Mouse (Mus musculus): ENCODE measurements around the gene Hist1h2aa. TPM values are rescaled to one million over a fixed set of nuclear protein-coding genes. Genes with fewer than 3 reads are reported as not detected.
A peak's percentile ranks its signal among the peaks of the same experiment; 100 is the strongest.

Gene Hist1h2aa
- total and polyA plus RNA-seq, 3 experiments, result not detected

DNA sequence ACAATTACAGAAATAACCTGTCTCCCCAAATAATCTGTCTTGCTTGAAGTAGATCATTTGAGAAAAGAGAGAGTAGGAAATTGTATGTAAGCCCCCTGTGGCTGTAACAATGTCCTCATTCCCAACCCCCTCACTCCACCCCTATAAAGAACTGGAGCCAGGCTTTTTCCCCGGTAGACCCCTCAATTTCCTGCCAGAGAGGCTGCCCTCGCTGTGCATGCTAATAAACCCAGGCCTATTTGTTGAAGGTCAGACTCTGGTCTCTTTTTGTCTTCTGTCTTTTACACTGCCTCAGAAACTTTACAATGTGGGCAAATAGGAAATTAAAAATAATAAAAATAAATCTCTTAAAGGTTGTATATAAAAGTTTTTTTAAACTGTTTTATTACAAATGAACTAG, 12.0 kb downstream of the Hist1h2aa start:
- no peak for DNase-seq

DNA sequence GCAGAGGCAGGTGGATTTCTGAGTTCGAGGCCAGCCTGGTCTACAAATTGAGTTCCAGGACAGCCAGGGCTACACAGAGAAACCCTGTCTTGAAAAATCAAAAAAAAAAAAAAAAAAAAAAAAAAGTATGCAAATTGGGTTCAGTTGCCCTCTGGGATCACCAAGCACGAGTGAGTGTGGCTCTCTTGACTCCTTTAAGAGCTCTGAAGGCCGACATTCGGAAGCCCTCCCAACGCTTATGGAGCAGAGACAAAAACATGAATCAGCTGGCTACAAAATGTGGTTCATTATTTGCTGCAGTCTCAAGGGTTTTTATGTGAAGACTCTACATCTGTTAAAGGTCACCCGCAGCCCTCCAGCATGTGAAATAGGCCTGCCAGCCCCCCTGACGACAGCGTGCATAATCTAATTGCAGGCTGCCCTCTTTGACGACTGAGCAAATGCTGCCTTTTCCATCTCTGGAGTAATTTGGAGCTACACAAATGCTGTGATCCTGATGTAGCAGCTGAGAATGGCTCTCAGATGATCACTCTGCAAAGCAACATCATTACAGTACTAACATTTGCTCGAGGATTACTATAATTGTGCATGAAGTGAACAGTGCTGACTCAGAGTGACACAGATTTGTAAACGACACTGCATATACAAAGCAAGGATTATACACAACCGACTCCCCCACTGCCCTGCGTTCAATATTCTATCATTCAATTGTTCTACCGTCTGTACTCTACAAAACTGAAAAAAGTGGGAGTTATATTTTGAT, 15.4 kb downstream of the Hist1h2aa start:
- DNase-seq, result no peak

DNA sequence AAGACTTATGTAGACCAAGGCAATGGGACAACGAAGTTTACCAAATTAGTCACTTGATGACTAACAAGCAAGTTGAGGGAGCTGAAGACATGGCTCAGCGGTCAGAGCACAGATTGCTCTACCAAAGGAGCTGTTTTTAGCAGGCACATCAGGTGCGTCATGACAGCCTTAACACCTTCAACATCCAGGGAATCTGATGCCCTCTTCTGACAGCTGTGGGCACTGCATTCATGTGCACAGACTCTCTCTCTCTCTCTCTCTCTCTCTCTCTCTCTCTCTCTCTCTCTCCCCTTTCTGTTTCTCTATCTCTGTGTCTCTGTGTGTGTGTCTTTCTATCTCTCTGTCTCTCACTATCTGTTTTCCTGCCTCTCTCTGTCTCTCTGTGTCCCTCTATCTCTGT, 16.7 kb downstream of the Hist1h2aa start:
- DNase-seq, result peak; percentile 68

DNA sequence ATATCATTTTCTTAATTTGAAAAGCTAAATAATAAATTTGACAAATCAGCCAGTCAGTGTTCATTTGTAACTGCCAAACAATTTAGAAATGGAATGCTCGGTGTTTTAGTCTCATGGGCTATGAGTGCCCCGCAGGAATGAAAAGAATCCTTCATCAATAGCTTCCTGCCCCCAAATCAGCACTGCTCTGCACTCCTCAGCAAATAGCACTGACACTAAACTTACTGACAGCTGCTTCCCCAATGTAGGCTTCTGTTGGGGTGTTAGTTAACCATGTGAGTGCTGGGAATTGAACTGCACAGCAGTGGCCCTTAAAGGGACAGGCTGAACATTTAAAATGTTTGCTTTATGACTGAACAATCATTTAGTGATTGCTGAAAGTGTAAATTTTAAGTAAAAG, 25.5 kb downstream of the Hist1h2aa start:
- DNase-seq, result no peak

DNA sequence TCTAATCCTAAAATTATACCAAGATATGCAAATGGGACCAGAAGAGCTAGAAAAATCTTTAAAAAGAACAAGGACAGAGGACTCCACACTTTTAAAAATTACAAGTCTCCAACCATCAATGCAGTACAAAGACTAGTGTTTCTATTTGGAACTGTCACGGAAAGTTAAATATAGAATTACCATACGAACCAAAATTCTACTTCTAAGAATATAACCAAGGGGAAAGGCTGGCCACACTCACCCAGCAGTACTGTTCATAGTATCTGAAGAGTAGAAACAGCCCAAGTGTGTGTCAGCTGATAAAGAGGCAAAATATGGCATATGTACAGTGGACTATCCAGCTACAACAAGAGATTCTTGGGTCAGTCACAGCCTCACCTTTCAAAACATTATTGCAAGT, 30.6 kb downstream of the Hist1h2aa start:
- DNase-seq, result no peak

DNA sequence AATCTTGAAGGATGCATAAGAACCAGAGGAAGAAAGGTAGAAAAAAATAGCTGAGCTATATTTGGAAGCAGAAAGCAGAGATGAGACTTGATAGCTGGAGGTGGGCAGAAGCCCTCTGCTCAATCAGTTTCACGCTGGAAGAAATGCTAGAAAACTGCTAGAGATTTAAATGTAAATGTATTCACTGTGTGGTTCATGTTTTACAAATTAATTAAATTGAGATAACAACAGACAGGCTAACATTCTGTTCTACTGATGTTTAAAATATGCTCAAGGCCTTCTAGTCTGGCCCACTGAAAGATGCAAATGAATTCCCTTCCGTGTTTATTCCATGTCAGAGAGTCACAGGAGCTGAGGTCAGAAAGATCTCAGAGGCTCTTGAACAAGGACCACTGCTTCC, 37.6 kb downstream of the Hist1h2aa start:
- no peak for DNase-seq

DNA sequence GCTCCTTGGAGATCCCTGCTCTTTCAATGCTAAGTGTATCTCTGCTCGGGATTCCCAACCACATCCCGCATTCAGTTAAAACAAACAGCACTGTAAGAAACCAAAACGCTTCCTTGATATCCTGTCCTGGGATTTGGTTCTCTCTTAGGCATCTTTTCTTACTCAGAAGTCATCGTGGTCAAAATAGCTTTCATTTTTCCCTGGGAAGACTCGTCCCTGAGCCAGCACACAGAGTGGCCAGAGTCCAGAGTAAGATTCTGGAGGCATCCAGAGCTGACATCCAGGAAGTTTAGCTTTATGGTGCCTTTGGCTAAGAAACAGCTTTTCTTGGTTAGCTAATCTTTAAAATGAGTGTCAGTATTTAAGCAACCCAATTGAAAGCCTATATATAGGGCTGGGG, 38.0 kb downstream of the Hist1h2aa start:
- DNase-seq, result no peak

Small RNAs within 50 kb of the gene (microRNA-seq; reads per million reads assigned to microRNA genes)
- gene Gm44344, result 0 reads per million in 2 experiments

Other genes starting within 250 kb of the Hist1h2aa start
- not detected for gene Hist1h1t, start 238.6 kb upstream of the Hist1h2aa start, total RNA-seq (2021)
- gene Hist1h1t, start 238.6 kb upstream of the Hist1h2aa start, polyA plus RNA-seq (2012; rRNA removed), result not detected in 2 replicates
- 10 to 100 TPM; 70.2 to 84.7 TPM for gene Hist1h4c, start 236.0 kb upstream of the Hist1h2aa start, total RNA-seq (2021)
- 1.7 and 2.8 TPM in 2 replicates for gene Hist1h4c, start 236.0 kb upstream of the Hist1h2aa start, polyA plus RNA-seq (2012; rRNA removed)
- gene Hfe, start 223.6 kb upstream of the Hist1h2aa start, total RNA-seq (2021), result 10 to 100 TPM; 22.3 to 33.0 TPM
- 27.9 and 30.3 TPM in 2 replicates for gene Hfe, start 223.6 kb upstream of the Hist1h2aa start, polyA plus RNA-seq (2012; rRNA removed)
- 100 to 1,000 TPM; 168 to 270 TPM for gene Hist1h1c, start 195.7 kb upstream of the Hist1h2aa start, total RNA-seq (2021)
- gene Hist1h1c, start 195.7 kb upstream of the Hist1h2aa start, polyA plus RNA-seq (2012; rRNA removed), result 32.9 and 41.2 TPM in 2 replicates
- gene Hist1h3c, start 188.9 kb upstream of the Hist1h2aa start, total RNA-seq (2021), result 10 to 100 TPM in 1 of 2 experiments, 1 to 10 TPM in 1; 4.6 to 14.7 TPM
- gene Hist1h3c, start 188.9 kb upstream of the Hist1h2aa start, polyA plus RNA-seq (2012; rRNA removed), result 4.9 and 6.7 TPM in 2 replicates
- gene Hist1h2bb, start 187.7 kb upstream of the Hist1h2aa start, total RNA-seq (2021), result 10 to 100 TPM; 17.1 TPM
- 4.2 and 5.6 TPM in 2 replicates for gene Hist1h2bb, start 187.7 kb upstream of the Hist1h2aa start, polyA plus RNA-seq (2012; rRNA removed)
- gene Hist1h2ab, start 183.3 kb upstream of the Hist1h2aa start, total RNA-seq (2021), result 10 to 100 TPM; 25.7 to 26.0 TPM
- gene Hist1h2ab, start 183.3 kb upstream of the Hist1h2aa start, polyA plus RNA-seq (2012; rRNA removed), result 1.6 and 4.1 TPM in 2 replicates
- gene Hist1h3b, start 182.2 kb upstream of the Hist1h2aa start, total RNA-seq (2021), result 10 to 100 TPM; 25.0 to 32.1 TPM
- gene Hist1h3b, start 182.2 kb upstream of the Hist1h2aa start, polyA plus RNA-seq (2012; rRNA removed), result 2.5 and 3.2 TPM in 2 replicates
- 10 to 100 TPM; 64.3 to 65.2 TPM for gene Hist1h4b, start 177.4 kb upstream of the Hist1h2aa start, total RNA-seq (2021)
- gene Hist1h4b, start 177.4 kb upstream of the Hist1h2aa start, polyA plus RNA-seq (2012; rRNA removed), result 2.4 and 3.9 TPM in 2 replicates
- 10 to 100 TPM; 21.1 to 26.3 TPM for gene Hist1h4a, start 173.2 kb upstream of the Hist1h2aa start, total RNA-seq (2021)
- 0.36 and 2.1 TPM in 2 replicates for gene Hist1h4a, start 173.2 kb upstream of the Hist1h2aa start, polyA plus RNA-seq (2012; rRNA removed)
- gene Hist1h3a, start 172.1 kb upstream of the Hist1h2aa start, total RNA-seq (2021), result 10 to 100 TPM; 32.5 to 35.7 TPM
- 4.2 and 6.6 TPM in 2 replicates for gene Hist1h3a, start 172.1 kb upstream of the Hist1h2aa start, polyA plus RNA-seq (2012; rRNA removed)
- 10 to 100 TPM; 11.0 to 19.6 TPM for gene Hist1h1a, start 170.8 kb upstream of the Hist1h2aa start, total RNA-seq (2021)
- gene Hist1h1a, start 170.8 kb upstream of the Hist1h2aa start, polyA plus RNA-seq (2012; rRNA removed), result 0.21 and 0.25 TPM in 2 replicates
- under 1 TPM in 1 of 2 experiments, not detected in 1; 0.43 TPM for gene Trim38, start 164.5 kb upstream of the Hist1h2aa start, total RNA-seq (2021)
- gene Trim38, start 164.5 kb upstream of the Hist1h2aa start, polyA plus RNA-seq (2012; rRNA removed), result not detected in 2 replicates
- under 1 TPM in 1 of 2 experiments, not detected in 1; 0.20 TPM for gene Slc17a2, start 127.5 kb upstream of the Hist1h2aa start, total RNA-seq (2021)
- gene Slc17a2, start 127.5 kb upstream of the Hist1h2aa start, polyA plus RNA-seq (2012; rRNA removed), result 0.07 TPM in 1 of 2 replicates, not detected in the other
- 1 to 10 TPM in 1 of 2 experiments, under 1 TPM in 1; 0.35 to 1.6 TPM for gene Slc17a3, start 95.0 kb upstream of the Hist1h2aa start, total RNA-seq (2021)
- gene Slc17a3, start 95.0 kb upstream of the Hist1h2aa start, polyA plus RNA-seq (2012; rRNA removed), result 0.20 TPM in 1 of 2 replicates, not detected in the other
- gene Slc17a1, start 66.7 kb upstream of the Hist1h2aa start, total RNA-seq (2021), result under 1 TPM in 1 of 2 experiments, not detected in 1; 0.24 TPM
- gene Slc17a1, start 66.7 kb upstream of the Hist1h2aa start, polyA plus RNA-seq (2012; rRNA removed), result not detected in 2 replicates
- gene Slc17a4, start 19.5 kb upstream of the Hist1h2aa start, total RNA-seq (2021), result under 1 TPM; 0.14 to 0.43 TPM
- 0.08 and 0.15 TPM in 2 replicates for gene Slc17a4, start 19.5 kb upstream of the Hist1h2aa start, polyA plus RNA-seq (2012; rRNA removed)
- not detected for gene Hist1h2ba, start 306 bp upstream of the Hist1h2aa start, total RNA-seq (2021)
- not detected in 2 replicates for gene Hist1h2ba, start 306 bp upstream of the Hist1h2aa start, polyA plus RNA-seq (2012; rRNA removed)
- 1 to 10 TPM; 1.8 to 4.6 TPM for gene Scgn, start 56.8 kb downstream of the Hist1h2aa start, total RNA-seq (2021)
- 0.66 and 0.73 TPM in 2 replicates for gene Scgn, start 56.8 kb downstream of the Hist1h2aa start, polyA plus RNA-seq (2012; rRNA removed)

Data from adrenal gland, adult 2 months (tissue).